Mouse (Mus musculus): ENCODE results near the gene Zfp1. TPM values are rescaled to one million over a fixed set of nuclear protein-coding genes. Genes with fewer than 3 reads are reported as not detected.

The Zfp1 gene
- polyA plus RNA-seq (2017; shearing (Covaris generic)): 10 to 100 TPM; 35.9 to 71.2 TPM

GRCm38 (mm10) chr8:111643264-111644141, at the start of gene Zfp1:
Gene Zfp1 (plus strand): TSS chr8:111643401.

DNA sequence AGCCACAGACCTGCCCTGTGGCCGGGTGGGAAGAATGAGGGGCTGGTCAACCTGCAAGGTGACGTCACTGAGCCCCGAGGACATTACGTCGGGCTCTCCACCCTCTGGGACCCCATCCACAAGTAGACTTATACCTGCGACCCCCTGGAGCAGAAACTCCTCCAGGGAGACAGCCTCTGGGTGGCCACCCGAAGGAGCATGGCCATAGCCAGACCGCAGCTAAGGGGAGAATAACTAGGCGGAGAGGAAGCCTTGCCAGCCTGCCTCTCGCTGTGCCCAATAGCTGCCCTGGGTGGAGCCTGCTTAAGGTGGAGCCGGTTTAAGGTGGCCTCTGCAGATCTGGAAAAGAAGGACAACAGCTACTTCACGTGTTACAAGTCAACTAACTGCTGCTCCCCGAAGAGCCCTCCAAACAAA, 13.1 kb upstream of the Zfp1 start, which contains the start of gene Ldhd:
Ldhd (minus strand) TSS at position 270 of the 417 bp plus-strand sequence.

GRCm38 (mm10) chr8:111690960-111691445, 47.8 kb downstream of the Zfp1 start, which contains the start of gene Ctrb1:
Gene Ctrb1 (minus strand): TSS chr8:111691010.

Other genes with a start within 250 kb of the Zfp1 start
- under 1 TPM in 1 of 2 experiments, not detected in 1; 0.21 TPM for gene Fa2h, start 249.6 kb upstream of the Zfp1 start, polyA plus RNA-seq (2017; shearing (Covaris generic))
- 1 to 10 TPM; 7.5 to 9.7 TPM for gene Wdr59, start 121.3 kb upstream of the Zfp1 start, polyA plus RNA-seq (2017; shearing (Covaris generic))
- 100 to 1,000 TPM; 157 to 217 TPM for gene Znrf1, start 107.3 kb upstream of the Zfp1 start, polyA plus RNA-seq (2017; shearing (Covaris generic))
- gene Ldhd, start 13.0 kb upstream of the Zfp1 start, polyA plus RNA-seq (2017; shearing (Covaris generic)): 1 to 10 TPM; 1.0 to 1.6 TPM
- not detected for gene Ctrb1, start 47.6 kb downstream of the Zfp1 start, polyA plus RNA-seq (2017; shearing (Covaris generic))
- gene Bcar1, start 100.4 kb downstream of the Zfp1 start, polyA plus RNA-seq (2017; shearing (Covaris generic)): 1 to 10 TPM in 1 of 2 experiments, under 1 TPM in 1; 0.17 to 3.0 TPM
- 10 to 100 TPM; 98.2 TPM for gene Cfdp1, start 210.9 kb downstream of the Zfp1 start, polyA plus RNA-seq (2017; shearing (Covaris generic))
- under 1 TPM; 0.90 to 0.98 TPM for gene Tmem170, start 233.3 kb downstream of the Zfp1 start, polyA plus RNA-seq (2017; shearing (Covaris generic))

Measured in activated CD4-positive, CD25-positive, alpha-beta regulatory T cell (primary cell).